Mouse (Mus musculus): Measurements from ENCODE around the gene Pnpla8.

DNA sequence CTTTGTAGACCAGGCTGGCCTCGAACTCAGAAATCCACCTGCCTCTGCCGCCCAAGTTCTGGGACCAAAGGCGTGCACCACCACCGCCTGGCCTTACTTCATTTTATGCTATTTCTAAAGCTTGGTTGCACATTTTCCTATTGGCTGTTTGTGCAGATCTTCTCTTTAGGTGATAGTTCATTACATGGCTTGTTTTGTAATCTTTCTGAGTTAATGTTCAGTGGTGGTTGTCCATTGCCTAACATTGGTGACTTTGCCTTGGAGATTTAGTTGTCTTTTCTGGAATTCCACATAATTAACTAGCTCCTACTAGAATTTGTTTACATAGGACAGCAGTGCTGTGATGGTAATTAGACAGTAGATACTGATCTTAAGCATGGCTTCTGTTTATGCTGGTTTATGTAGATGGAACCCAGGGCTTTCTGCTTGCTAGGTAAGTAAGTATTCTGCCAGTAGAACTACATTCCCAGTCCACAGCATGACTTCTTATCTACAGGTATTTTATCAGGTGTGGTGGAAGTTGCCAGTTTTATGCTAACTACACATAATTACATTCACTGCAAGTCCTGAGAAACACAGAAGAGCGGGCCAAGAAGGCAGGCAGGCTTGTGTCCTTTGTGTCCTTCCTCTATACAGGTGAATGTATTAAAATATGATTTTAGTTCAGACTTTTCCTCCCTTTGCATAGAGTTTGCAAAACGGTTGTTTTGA, 53.1 kb downstream of the Pnpla8 start:
- TF ChIP-seq CTCF (IDR thresholded peaks at IDR 0.05; ENCODE audit: control insufficient read depth, insufficient read depth, insufficient read length) (no peak), USF1 (IDR thresholded peaks at IDR 0.05; ENCODE audit: low read depth) (no peak), MAX (IDR thresholded peaks at IDR 0.05) (no peak), MYOG (IDR thresholded peaks at IDR 0.05; ENCODE audit: control insufficient read depth, extremely low read depth, insufficient read length) (no peak), MYOD1 (IDR thresholded peaks at IDR 0.05; ENCODE audit: control insufficient read depth, insufficient read length, low read depth) (no peak), FOSL1 (IDR thresholded peaks at IDR 0.05; ENCODE audit: insufficient read depth, low read length, poor library complexity, severe bottlenecking) (no peak), CEBPB (IDR thresholded peaks at IDR 0.05; ENCODE audit: low read depth) (no peak)
